Mouse (Mus musculus): ENCODE results near the gene Scgb1a1. TPM values are rescaled to one million over a fixed set of nuclear protein-coding genes. Genes with fewer than 3 reads are reported as not detected.
"Not testable (repeated sequence)": the region's sequence is repeated elsewhere in the genome, so short reads cannot be mapped to it uniquely, and the experiment has no call there.

Gene Scgb1a1
- total RNA-seq (2021), result not detected in 2 replicates
- long read RNA-seq, result 0 reads

GRCm38 (mm10) chr19:9087821-9088220, at the start of gene Scgb1a1:
TSS of gene Scgb1a1 (minus strand) at chr19:9087958.
- DNase-seq, result no peak

- DNase-seq, result no peak
These were observed 49.4 kb upstream of the Scgb1a1 start for GRCm38 (mm10) chr19:9137159-9137558.

- DNase-seq, result peak; percentile 94
These were observed 48.0 kb upstream of the Scgb1a1 start, which contains the start of gene Asrgl1 for GRCm38 (mm10) chr19:9135512-9136331. TSS of gene Asrgl1 (minus strand) at chr19:9135636.

DNA sequence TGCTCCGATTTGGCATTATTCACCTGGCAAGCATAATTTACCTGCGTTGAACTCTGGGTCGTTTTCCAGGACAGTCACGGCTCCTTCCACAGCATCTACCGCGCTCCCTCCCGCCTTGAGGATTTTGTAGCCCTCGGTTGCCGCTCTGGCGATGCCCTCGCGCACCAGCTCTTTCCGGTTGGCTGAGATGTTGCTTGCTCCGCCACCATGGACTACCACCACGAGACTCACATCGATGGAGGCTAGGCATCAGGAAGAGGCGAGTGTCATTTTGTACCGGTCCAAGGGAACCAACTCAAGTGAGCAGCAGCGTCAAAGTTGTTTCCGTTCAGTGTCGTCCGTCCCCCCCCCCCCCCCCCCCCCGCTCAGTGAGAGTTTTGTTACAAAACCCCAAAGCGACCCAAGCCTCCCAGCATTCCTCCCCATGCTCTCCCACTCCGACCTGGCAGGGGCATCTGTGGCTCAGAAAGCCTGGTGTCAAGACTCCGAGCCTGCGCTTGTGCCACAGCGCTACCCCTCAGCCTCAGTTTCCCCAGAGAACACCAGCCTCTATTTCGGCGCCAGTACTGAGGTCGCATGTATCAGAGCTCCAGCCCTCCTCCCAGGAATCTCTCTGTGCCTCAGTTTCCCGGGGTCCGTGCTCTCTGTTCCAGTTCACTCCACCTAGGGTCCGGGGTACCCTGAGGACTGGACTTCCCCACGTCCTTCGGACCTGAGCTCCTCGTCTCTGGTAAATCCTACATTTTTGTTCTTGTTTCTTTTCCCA, 47.2 kb upstream of the Scgb1a1 start:
- peak; percentile 11 for DNase-seq

DNA sequence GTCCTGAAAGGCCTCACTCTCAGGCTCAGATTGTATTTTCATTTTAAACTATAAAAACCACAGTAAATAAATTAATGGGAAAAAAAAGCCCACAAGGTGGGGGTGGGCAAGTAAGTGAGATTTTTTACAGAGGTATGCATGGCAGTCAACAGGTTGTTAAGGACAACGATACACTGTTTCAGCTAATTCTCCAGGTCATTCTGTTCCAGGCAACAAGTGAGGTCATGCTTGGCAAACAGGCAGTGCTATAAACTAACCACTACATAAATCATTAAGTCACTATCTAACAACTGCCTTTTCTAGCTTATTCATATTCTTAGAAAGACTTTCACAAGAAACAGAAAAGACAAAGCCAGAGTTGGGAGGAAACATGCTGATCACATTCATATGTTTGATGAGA, 42.2 kb upstream of the Scgb1a1 start:
- peak; percentile 14 for DNase-seq

- DNase-seq, result peak; percentile 9
These were observed 40.9 kb upstream of the Scgb1a1 start for GRCm38 (mm10) chr19:9128499-9129194.

GRCm38 (mm10) chr19:9123986-9124385, 36.2 kb upstream of the Scgb1a1 start:
- not testable (repeated sequence) for DNase-seq

DNA sequence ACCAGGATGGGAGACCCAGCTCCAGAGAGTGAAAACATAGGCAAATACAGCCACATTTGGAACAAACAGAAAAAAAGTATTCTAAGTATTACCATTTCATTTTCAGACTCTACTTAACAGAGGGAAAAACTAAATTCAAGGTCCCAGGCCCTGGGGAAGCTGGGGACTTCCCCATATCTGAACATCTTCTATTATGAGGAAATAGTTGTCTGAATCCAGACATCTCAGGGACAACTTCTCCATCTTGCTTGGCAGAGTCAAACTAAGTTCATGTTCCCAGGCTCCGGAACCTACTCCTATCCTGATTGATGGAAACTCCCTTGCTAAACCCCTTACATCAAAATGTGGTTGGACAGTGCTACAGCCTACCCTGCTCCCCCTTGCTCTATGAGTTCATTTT, 34.6 kb upstream of the Scgb1a1 start:
- DNase-seq, result no peak

DNA sequence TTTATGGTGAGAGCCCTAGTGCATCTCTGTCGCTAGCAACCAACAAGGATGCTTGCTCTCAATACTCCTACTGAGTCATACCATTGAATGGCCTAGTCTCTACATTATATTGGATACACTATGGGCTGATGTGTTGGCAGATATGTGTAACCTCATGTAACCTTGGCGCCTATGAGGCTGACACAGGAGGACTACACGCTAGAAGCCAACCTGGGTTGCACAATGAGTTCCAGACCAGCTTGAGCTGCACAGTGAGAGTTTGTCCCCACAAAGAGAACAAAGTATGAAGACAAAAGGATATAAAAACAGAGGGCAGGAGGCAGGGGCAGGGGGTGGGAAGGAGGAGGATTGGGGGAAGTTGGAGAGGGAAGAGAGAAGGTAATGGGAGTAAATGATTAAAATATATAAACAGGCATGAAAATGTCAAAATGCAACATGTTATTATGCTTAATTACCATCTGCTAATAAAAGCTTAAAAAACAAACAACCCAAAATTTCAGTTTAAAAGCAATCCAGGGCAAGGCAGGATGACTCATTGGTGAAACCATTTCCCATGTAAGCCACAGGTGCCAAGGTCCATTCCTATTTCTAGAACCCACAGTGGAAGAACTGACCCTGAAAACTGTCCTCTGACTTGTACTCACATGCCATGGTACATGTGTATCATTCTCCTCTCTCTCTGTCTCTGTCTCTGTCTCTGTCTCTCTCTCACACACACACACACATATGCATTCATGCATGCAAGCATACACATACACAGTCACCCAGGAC, 32.1 kb upstream of the Scgb1a1 start:
- no peak for DNase-seq

DNA sequence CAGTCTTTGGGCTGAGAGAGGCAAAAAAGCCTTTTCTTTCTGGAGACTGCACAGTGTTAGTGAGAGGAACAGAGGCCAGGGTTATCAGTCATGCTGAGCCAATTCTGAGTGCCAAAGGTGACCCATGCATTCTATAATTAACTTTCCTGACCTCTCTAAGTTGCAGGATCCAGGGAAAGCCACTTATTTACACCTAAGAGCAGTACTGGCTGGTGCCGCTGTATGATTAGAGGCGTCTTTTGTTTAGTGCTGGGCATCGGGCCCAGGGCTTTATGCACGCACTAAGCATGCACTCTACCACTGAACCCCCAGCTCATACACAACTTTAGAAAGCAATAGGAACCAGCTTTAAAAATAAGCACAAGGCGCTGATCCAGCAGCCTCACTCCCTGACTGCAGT, 29.5 kb upstream of the Scgb1a1 start:
- no peak for DNase-seq

- no peak for DNase-seq
These were observed 28.5 kb upstream of the Scgb1a1 start for GRCm38 (mm10) chr19:9116268-9116667.

GRCm38 (mm10) chr19:9112043-9112442, 24.3 kb upstream of the Scgb1a1 start:
- DNase-seq, result peak; percentile 29

- no peak for DNase-seq
These were observed 22.6 kb upstream of the Scgb1a1 start for GRCm38 (mm10) chr19:9110182-9110869.

DNA sequence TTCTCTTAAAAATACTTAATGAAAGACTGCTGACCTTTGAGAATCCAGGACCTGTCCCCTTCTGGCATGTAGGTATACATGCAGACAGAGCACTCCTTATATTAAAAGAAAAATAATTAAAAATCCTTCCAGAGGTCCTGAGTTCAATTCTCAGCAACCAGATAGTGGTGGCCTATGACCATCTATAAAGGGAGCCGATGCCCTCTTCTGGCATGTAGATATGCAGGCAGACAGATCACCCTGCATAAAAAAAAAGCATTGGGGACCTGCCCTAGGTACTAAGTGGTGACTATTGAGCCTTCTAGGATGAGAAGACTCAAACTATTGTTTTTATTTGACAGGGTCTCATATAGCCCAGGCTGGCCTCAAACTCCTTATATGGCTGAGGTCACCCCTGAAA, 20.8 kb upstream of the Scgb1a1 start:
- no peak for DNase-seq

- DNase-seq, result no peak
These were observed 19.6 kb upstream of the Scgb1a1 start for GRCm38 (mm10) chr19:9107379-9107755.

DNA sequence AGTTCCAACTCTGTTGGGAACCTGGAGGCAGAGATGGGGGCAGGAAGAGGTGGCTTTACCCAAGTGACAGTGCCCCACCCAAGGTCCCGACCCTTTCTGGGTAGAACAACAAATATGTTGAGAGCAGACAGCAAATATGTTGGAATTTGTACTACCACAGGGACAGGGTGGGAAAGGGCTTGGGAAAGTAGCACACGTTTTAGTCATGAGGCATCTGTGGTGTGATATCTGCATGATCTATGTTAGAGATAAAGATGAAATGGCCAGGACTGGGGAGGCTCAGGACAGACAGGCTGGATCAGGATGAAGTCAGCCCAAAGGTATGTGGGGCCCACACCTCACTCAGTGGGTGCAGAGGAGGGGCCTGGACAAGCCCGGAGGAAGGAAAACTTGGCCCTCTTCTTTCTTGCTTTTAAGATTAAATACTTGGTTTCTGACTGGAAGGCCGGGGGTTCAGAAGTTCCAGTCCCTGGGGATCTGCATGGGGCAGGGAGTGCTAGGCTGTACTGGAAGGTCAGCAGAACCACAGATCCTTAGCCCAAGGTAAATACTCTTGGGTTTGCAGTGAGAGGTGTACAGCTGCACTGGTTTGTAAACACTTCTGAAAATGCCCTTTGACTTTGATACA, 19.1 kb upstream of the Scgb1a1 start:
- peak; percentile 11 for DNase-seq

DNA sequence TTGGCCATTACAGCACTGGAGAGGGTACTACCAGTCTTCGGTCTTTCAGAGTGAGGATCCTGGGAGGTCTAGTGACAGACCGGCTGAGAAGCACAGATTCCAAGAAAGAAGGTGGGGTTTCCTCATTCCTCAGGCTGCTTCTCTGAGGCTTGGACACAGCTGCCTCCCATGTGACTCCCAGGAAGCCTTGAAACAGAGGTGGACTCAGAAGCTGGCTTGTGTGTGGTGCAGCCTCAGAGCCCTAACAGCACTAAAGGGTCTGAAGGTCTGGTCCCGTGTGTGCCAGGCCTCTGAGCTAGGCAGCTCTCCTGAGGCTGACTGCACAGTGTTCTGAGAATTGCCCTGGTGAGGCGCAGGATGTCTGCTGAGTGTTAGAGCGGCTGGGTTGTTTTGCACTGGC, 18.3 kb upstream of the Scgb1a1 start:
- no peak for DNase-seq

DNA sequence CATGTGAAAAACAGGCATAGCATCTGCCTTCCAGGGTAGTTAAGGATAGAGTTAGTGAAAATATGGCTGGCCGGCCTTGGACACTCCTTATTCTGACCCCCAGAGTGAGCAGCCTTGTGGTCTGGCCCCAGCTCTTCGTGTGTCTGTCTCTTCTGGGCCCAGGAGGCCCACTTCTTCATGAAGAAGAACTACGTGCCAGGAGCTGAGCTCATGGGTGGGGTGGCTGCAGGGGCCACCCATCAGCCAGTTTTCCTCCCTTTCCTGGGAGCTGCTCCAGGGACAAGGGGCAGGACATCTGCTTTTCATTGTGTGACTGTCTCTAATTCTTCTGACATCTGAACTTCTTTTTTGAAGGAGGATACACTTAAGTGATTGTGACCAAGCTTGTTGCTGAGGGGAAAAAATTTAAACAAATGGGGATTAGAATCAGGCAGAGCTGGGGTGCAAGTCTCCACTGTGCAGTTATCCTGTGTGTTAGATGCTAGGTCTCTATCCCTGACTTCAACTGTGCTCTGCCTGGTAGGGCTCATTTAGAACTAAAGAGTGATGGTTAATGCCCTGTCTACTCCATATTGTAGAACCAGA, 17.4 kb upstream of the Scgb1a1 start:
- no peak for DNase-seq

GRCm38 (mm10) chr19:9103986-9104385, 16.2 kb upstream of the Scgb1a1 start:
- DNase-seq, result no peak

- DNase-seq, result no peak
These were observed 13.3 kb upstream of the Scgb1a1 start for GRCm38 (mm10) chr19:9101062-9101457.
